Mouse (Mus musculus): ENCODE results near the gene Lpcat2. TPM values are rescaled to one million over a fixed set of nuclear protein-coding genes. Genes with fewer than 3 reads are reported as not detected.
"Not testable (repeated sequence)": the region's sequence is repeated elsewhere in the genome, so short reads cannot be mapped to it uniquely, and the experiment has no call there.

The Lpcat2 gene
- polyA plus RNA-seq, 1 experiment from 2014 or later = 4.8 TPM

GRCm38 (mm10) chr8:92856273-92856986, 1.3 kb downstream of the Lpcat2 start:
- Histone ChIP-seq H3K4me2 (peak overlapping the region; percentile 75; the same call in 1 of the 2 replicates), H3K27ac (no peak overlapping the region), H3K4me3 (no peak overlapping the region; the same call in 1 of the 2 replicates), H3K36me3 (no peaks in the 10 kb centered on the region), H3K9ac (no peak overlapping the region), H3K4me1 (peaks cover 13% of the 10 kb centered on the region; the same call in 1 of the 2 replicates), H3K9me3 (replicated peaks) (no peaks in the 10 kb centered on the region), H3K27me3 (replicated peaks) (peaks cover 35% of the 10 kb centered on the region)
- ATAC-seq = no peak
- 21% methylated on average over 7 of the region's 7 CpGs for WGBS (ENCODE audit: insufficient replicate concordance)

- no peak overlapping the region for H3K27ac ChIP-seq
- H3K36me3 ChIP-seq = no peaks in the 10 kb centered on the region
- WGBS (ENCODE audit: insufficient replicate concordance) = 72% methylated on average over 14 of the region's 14 CpGs
- H3K27me3 ChIP-seq (replicated peaks) = peaks cover 30% of the 10 kb centered on the region
- no peak overlapping the region for H3K9ac ChIP-seq
- ATAC-seq = no peak
- H3K9me3 ChIP-seq (replicated peaks) = no peaks in the 10 kb centered on the region
- H3K4me1 ChIP-seq = peaks cover 13% of the 10 kb centered on the region; the same call in 1 of the 2 replicates
- H3K4me3 ChIP-seq = no peak overlapping the region
- H3K4me2 ChIP-seq = no peak overlapping the region
Observed at GRCm38 (mm10) chr8:92858475-92859182, 3.5 kb downstream of the Lpcat2 start.

GRCm38 (mm10) chr8:92861977-92862376, 6.8 kb downstream of the Lpcat2 start:
- H3K4me1 ChIP-seq = no peaks in the 10 kb centered on the region
- H3K9ac ChIP-seq = no peak overlapping the region
- no peak overlapping the region for H3K4me2 ChIP-seq
- no peaks in the 10 kb centered on the region for H3K9me3 ChIP-seq (replicated peaks)
- WGBS (ENCODE audit: insufficient replicate concordance) = 79% methylated on average over 1 of the region's 1 CpGs
- ATAC-seq = no peak
- H3K4me3 ChIP-seq = no peak overlapping the region
- H3K27me3 ChIP-seq (replicated peaks) = no peaks in the 10 kb centered on the region
- no peak overlapping the region for H3K27ac ChIP-seq
- H3K36me3 ChIP-seq = no peaks in the 10 kb centered on the region

GRCm38 (mm10) chr8:92870281-92870680, 15.1 kb downstream of the Lpcat2 start:
- H3K4me3 ChIP-seq = no peak overlapping the region
- ATAC-seq = no peak

GRCm38 (mm10) chr8:92872063-92872759, 17.1 kb downstream of the Lpcat2 start:
- Histone ChIP-seq H3K27me3 (replicated peaks) (no peaks in the 10 kb centered on the region), H3K4me2 (no peak overlapping the region), H3K9ac (no peak overlapping the region), H3K27ac (no peak overlapping the region), H3K4me1 (no peaks in the 10 kb centered on the region), H3K4me3 (no peak overlapping the region), H3K36me3 (no peaks in the 10 kb centered on the region), H3K9me3 (replicated peaks) (no peaks in the 10 kb centered on the region)
- ATAC-seq = no peak
- WGBS (ENCODE audit: insufficient replicate concordance) = 73% methylated on average over 10 of the region's 10 CpGs

More at GRCm38 (mm10) chr8:92870281-92870680, 15.1 kb downstream of the Lpcat2 start:
- H3K27me3 ChIP-seq (replicated peaks) = no peaks in the 10 kb centered on the region
- WGBS (ENCODE audit: insufficient replicate concordance) = 75% methylated on average over 7 of the region's 7 CpGs
- H3K27ac ChIP-seq = no peak overlapping the region
- H3K9me3 ChIP-seq (replicated peaks) = no peaks in the 10 kb centered on the region
- no peak overlapping the region for H3K4me2 ChIP-seq
- H3K4me1 ChIP-seq = no peaks in the 10 kb centered on the region
- H3K9ac ChIP-seq = no peak overlapping the region
- H3K36me3 ChIP-seq = no peaks in the 10 kb centered on the region

- no peaks in the 10 kb centered on the region for H3K9me3 ChIP-seq (replicated peaks)
- no peak overlapping the region for H3K27ac ChIP-seq
- no peak overlapping the region for H3K4me3 ChIP-seq
- no peaks in the 10 kb centered on the region for H3K36me3 ChIP-seq
- H3K4me1 ChIP-seq = no peaks in the 10 kb centered on the region
- 67% methylated on average over 10 of the region's 10 CpGs for WGBS (ENCODE audit: insufficient replicate concordance)
- no peak for ATAC-seq
- H3K4me2 ChIP-seq = no peak overlapping the region
- no peaks in the 10 kb centered on the region for H3K27me3 ChIP-seq (replicated peaks)
- H3K9ac ChIP-seq = no peak overlapping the region
Observed at GRCm38 (mm10) chr8:92875795-92876194, 20.7 kb downstream of the Lpcat2 start.

- H3K9ac ChIP-seq = no peak overlapping the region
- no peak overlapping the region for H3K27ac ChIP-seq
- H3K4me1 ChIP-seq = no peaks in the 10 kb centered on the region
- ATAC-seq = no peak
- no peak overlapping the region for H3K4me3 ChIP-seq
- WGBS (ENCODE audit: insufficient replicate concordance) = 51% methylated on average over 4 of the region's 4 CpGs
- no peaks in the 10 kb centered on the region for H3K9me3 ChIP-seq (replicated peaks)
- no peaks in the 10 kb centered on the region for H3K27me3 ChIP-seq (replicated peaks)
- H3K4me2 ChIP-seq = no peak overlapping the region
- no peaks in the 10 kb centered on the region for H3K36me3 ChIP-seq
Observed at GRCm38 (mm10) chr8:92881247-92881646, 26.1 kb downstream of the Lpcat2 start.

- ATAC-seq = no peak
Observed at GRCm38 (mm10) chr8:92883771-92884170, 28.6 kb downstream of the Lpcat2 start.

GRCm38 (mm10) chr8:92892216-92892615, 37.1 kb downstream of the Lpcat2 start:
- not testable (repeated sequence) for ATAC-seq; H3K4me1 ChIP-seq; H3K27ac ChIP-seq; H3K27me3 ChIP-seq (replicated peaks); H3K4me3 ChIP-seq; H3K36me3 ChIP-seq; H3K9me3 ChIP-seq (replicated peaks); H3K9ac ChIP-seq; H3K4me2 ChIP-seq
- WGBS (ENCODE audit: insufficient replicate concordance) = 66% methylated on average over 3 of the region's 3 CpGs

More at GRCm38 (mm10) chr8:92883771-92884170, 28.6 kb downstream of the Lpcat2 start:
- no peaks in the 10 kb centered on the region for H3K4me1 ChIP-seq
- H3K4me2 ChIP-seq = no peak overlapping the region
- H3K36me3 ChIP-seq = no peaks in the 10 kb centered on the region
- WGBS (ENCODE audit: insufficient replicate concordance) = 59% methylated on average over 2 of the region's 2 CpGs
- H3K27ac ChIP-seq = no peak overlapping the region
- H3K9ac ChIP-seq = no peak overlapping the region
- H3K9me3 ChIP-seq (replicated peaks) = no peaks in the 10 kb centered on the region
- H3K27me3 ChIP-seq (replicated peaks) = no peaks in the 10 kb centered on the region
- H3K4me3 ChIP-seq = no peak overlapping the region

GRCm38 (mm10) chr8:92893870-92894269, 38.7 kb downstream of the Lpcat2 start:
- H3K9me3 ChIP-seq (replicated peaks) = no peaks in the 10 kb centered on the region
- WGBS (ENCODE audit: insufficient replicate concordance) = 52% methylated on average over 2 of the region's 2 CpGs
- H3K36me3 ChIP-seq = no peaks in the 10 kb centered on the region
- H3K4me3 ChIP-seq = no peak overlapping the region
- H3K4me1 ChIP-seq = no peaks in the 10 kb centered on the region
- ATAC-seq = no peak
- no peak overlapping the region for H3K4me2 ChIP-seq
- no peak overlapping the region for H3K9ac ChIP-seq
- H3K27ac ChIP-seq = no peak overlapping the region
- H3K27me3 ChIP-seq (replicated peaks) = no peaks in the 10 kb centered on the region

GRCm38 (mm10) chr8:92895053-92895452, 39.9 kb downstream of the Lpcat2 start:
- Histone ChIP-seq H3K4me2 (no peak overlapping the region), H3K36me3 (no peaks in the 10 kb centered on the region), H3K9ac (no peak overlapping the region), H3K4me3 (no peak overlapping the region), H3K4me1 (no peaks in the 10 kb centered on the region), H3K27ac (no peak overlapping the region), H3K9me3 (replicated peaks) (no peaks in the 10 kb centered on the region), H3K27me3 (replicated peaks) (no peaks in the 10 kb centered on the region)
- no peak for ATAC-seq
- 81% methylated on average over 7 of the region's 7 CpGs for WGBS (ENCODE audit: insufficient replicate concordance)

- no peak overlapping the region for H3K27ac ChIP-seq
- H3K9me3 ChIP-seq (replicated peaks) = no peaks in the 10 kb centered on the region
- H3K27me3 ChIP-seq (replicated peaks) = no peaks in the 10 kb centered on the region
- no peak overlapping the region for H3K4me2 ChIP-seq
- no peaks in the 10 kb centered on the region for H3K4me1 ChIP-seq
- no peak overlapping the region for H3K4me3 ChIP-seq
- WGBS (ENCODE audit: insufficient replicate concordance) = 53% methylated on average over 1 of the region's 1 CpGs
- no peaks in the 10 kb centered on the region for H3K36me3 ChIP-seq
- H3K9ac ChIP-seq = no peak overlapping the region
- no peak for ATAC-seq
Observed at GRCm38 (mm10) chr8:92896056-92896455, 40.9 kb downstream of the Lpcat2 start.
